Mouse (Mus musculus) brain, embryonic 14.5 days (tissue): ENCODE measurements around the gene Smoc1.

Experiments
- CTCF ChIP-seq: fragments of 200-500 bp; IDR thresholded peaks from 2 replicates; pipeline ENCODE4 v1.5.1; 2012; ENCODE audit warnings: inconsistent platforms, mild to moderate bottlenecking, moderate library complexity, borderline replicate concordance; ENCODE audit not compliant: insufficient read depth, insufficient read length; ENCODE audit errors: extremely low read depth
- POLR2A ChIP-seq: fragments of 200-500 bp; IDR thresholded peaks from 2 replicates; pipeline ENCODE4 v1.6.1; 2012; ENCODE audit warnings: mild to moderate bottlenecking, inconsistent platforms, borderline replicate concordance; ENCODE audit not compliant: poor library complexity, insufficient read depth, insufficient read length, severe bottlenecking; ENCODE audit errors: extremely low read depth

DNA sequence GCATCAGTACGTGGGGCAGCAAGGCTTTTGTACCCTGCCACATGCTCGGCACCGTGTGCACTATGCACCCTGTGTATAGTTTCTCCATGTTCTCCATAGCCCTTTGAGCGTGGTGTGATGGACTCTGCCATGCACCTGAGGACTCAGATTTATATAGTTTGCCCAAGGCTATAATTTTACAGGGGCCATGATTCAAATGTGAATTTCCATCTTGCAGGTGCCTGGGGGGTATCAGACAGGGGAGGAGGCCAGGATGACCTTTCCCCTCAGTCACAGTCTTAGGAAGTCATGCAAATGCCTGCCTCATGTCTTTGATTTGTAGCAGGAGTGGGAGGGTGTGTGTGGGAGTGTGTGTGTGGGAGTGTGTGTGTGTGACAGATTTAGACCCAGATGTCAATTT, 29.0 kb upstream of the Smoc1 start:
- TF ChIP-seq CTCF (no peak), POLR2A (no peak)
